In genomic region chr2:157471737-157472136, GRCm38 (mm10) we compare ENCODE assay signal across 14 mouse cellular contexts. TPM values are rescaled to one million over a fixed set of nuclear protein-coding genes. Genes with fewer than 3 reads are reported as not detected.
DNase-seq lines count a peak whose midpoint lies in the region; ATAC-seq and TF ChIP-seq lines count a peak whose summit lies in the region.
"Had no signal": no experiment of that assay in that cellular context is flagged by ENCODE, and none has a peak within 500 bp of the region (broad histone marks: within the 10 kb centered on the region; RNA-seq: fewer than 3 reads in every experiment).

No protein-coding gene starts in this region.

- H3K27ac ChIP-seq in heart, embryonic 13.5 days (replicated peaks) = 0 out of 2 replicates have a peak overlapping the region, but pooled peaks have one; percentile 10
- peak overlapping the region; percentile 72 for H3K27ac ChIP-seq in embryonic facial prominence, embryonic 11.5 days (replicated peaks; ENCODE audit: low read depth, low read length)
- peak overlapping the region; percentile 1; the same call in 1 of the 2 replicates for H3K27ac ChIP-seq in hindbrain, embryonic 15.5 days (replicated peaks)
- peak overlapping the region; percentile 27; the same call in 1 of the 2 replicates for H3K27ac ChIP-seq in midbrain, embryonic 15.5 days
- H3K27ac ChIP-seq in gastrocnemius, adult 2 months = no peak overlapping the region
- H3K27ac ChIP-seq: kidney, postnatal 0 days had no signal

- WGBS in heart, embryonic 13.5 days = 19% methylated on average over 6 of the region's 6 CpGs
- 16% methylated on average over 6 of the region's 6 CpGs for WGBS in embryonic facial prominence, embryonic 11.5 days
- 59% methylated on average over 6 of the region's 6 CpGs for WGBS in hindbrain, embryonic 15.5 days
- 59% methylated on average over 6 of the region's 6 CpGs for WGBS in midbrain, embryonic 15.5 days

- peak overlapping the region; percentile 29; the same call in 1 of the 2 replicates for H3K9ac ChIP-seq in heart, embryonic 13.5 days
- H3K9ac ChIP-seq in embryonic facial prominence, embryonic 11.5 days (replicated peaks; ENCODE audit: low read length) = peak overlapping the region; percentile 28; the same call in 1 of the 2 replicates
- H3K9ac ChIP-seq in hindbrain, embryonic 15.5 days = no peak overlapping the region
- no peak overlapping the region for H3K9ac ChIP-seq in midbrain, embryonic 15.5 days
- H3K9ac ChIP-seq: heart, embryonic 12.5 days had no signal

- no peak for TF ChIP-seq CTCF in gastrocnemius, adult 2 months (IDR thresholded peaks at IDR 0.05)

- H3K4me3 ChIP-seq in heart, embryonic 13.5 days = no peak overlapping the region
- no peak overlapping the region for H3K4me3 ChIP-seq in embryonic facial prominence, embryonic 11.5 days (ENCODE audit: low read depth, low read length)
- no peak overlapping the region for H3K4me3 ChIP-seq in hindbrain, embryonic 15.5 days
- no peak overlapping the region for H3K4me3 ChIP-seq in midbrain, embryonic 15.5 days
- no peak overlapping the region for H3K4me3 ChIP-seq in gastrocnemius, adult 2 months
- H3K4me3 ChIP-seq: heart, embryonic 12.5 days; megakaryocyte, embryonic 14.5 days had no signal

- no peak for ATAC-seq in heart, embryonic 13.5 days (ENCODE audit: extremely low read depth, insufficient number of reproducible peaks, low FRiP score, low TSS enrichment)
- ATAC-seq in embryonic facial prominence, embryonic 11.5 days (replicated peaks; ENCODE audit: insufficient number of reproducible peaks, low FRiP score, low TSS enrichment, low read depth) = no peak
- ATAC-seq in hindbrain, embryonic 15.5 days (ENCODE audit: low FRiP score, low read depth) = no peak
- ATAC-seq in midbrain, embryonic 15.5 days (replicated peaks) = no peak
- ATAC-seq: Patski had no signal

- no peak for DNase-seq in heart, postnatal 10 days
- no peak for DNase-seq in embryonic facial prominence, embryonic 11.5 days (ENCODE audit: low spot score)
- no peak for DNase-seq in gastrocnemius, adult 2 months
- no peak for DNase-seq in retina, postnatal 1 day
- no peak for DNase-seq in thymus, postnatal 25 days
- DNase-seq: B cell, adult 2 months; cerebellum, adult 2 months had no signal

- intact Hi-C loops in heart, postnatal 10 days (cut with DNase I) = no loop called here
- intact Hi-C loops in gastrocnemius, adult 2 months (cut with DNase I) = no loop called here

- peaks cover 46% of the 10 kb centered on the region for H3K4me1 ChIP-seq in heart, embryonic 13.5 days
- peaks cover 34% of the 10 kb centered on the region for H3K4me1 ChIP-seq in embryonic facial prominence, embryonic 11.5 days (ENCODE audit: control insufficient read depth, insufficient read depth, low read length)
- peaks cover 55% of the 10 kb centered on the region for H3K4me1 ChIP-seq in hindbrain, embryonic 15.5 days (replicated peaks)
- H3K4me1 ChIP-seq in midbrain, embryonic 15.5 days = peaks cover 46% of the 10 kb centered on the region

- no peaks in the 10 kb centered on the region for H3K27me3 ChIP-seq in heart, embryonic 13.5 days (replicated peaks)
- no peaks in the 10 kb centered on the region for H3K27me3 ChIP-seq in embryonic facial prominence, embryonic 11.5 days (ENCODE audit: control insufficient read depth, insufficient read depth, low read length)
- no peaks in the 10 kb centered on the region for H3K27me3 ChIP-seq in hindbrain, embryonic 15.5 days
- no peaks in the 10 kb centered on the region for H3K27me3 ChIP-seq in midbrain, embryonic 15.5 days (replicated peaks)
- H3K27me3 ChIP-seq: heart, embryonic 12.5 days; Patski had no signal

- H3K36me3 ChIP-seq in heart, embryonic 13.5 days = peaks cover 40% of the 10 kb centered on the region
- peaks cover 11% of the 10 kb centered on the region for H3K36me3 ChIP-seq in embryonic facial prominence, embryonic 11.5 days (replicated peaks; ENCODE audit: control insufficient read depth, insufficient read depth, low read depth, low read length)
- H3K36me3 ChIP-seq in hindbrain, embryonic 15.5 days = peaks cover 24% of the 10 kb centered on the region
- peaks cover 34% of the 10 kb centered on the region for H3K36me3 ChIP-seq in midbrain, embryonic 15.5 days (replicated peaks)

- H3K9me3 ChIP-seq in heart, embryonic 13.5 days = no peaks in the 10 kb centered on the region
- no peaks in the 10 kb centered on the region for H3K9me3 ChIP-seq in embryonic facial prominence, embryonic 11.5 days (replicated peaks; ENCODE audit: control insufficient read depth, low read length)
- no peaks in the 10 kb centered on the region for H3K9me3 ChIP-seq in hindbrain, embryonic 15.5 days
- no peaks in the 10 kb centered on the region for H3K9me3 ChIP-seq in midbrain, embryonic 15.5 days
- H3K9me3 ChIP-seq: heart, embryonic 12.5 days; megakaryocyte, embryonic 14.5 days had no signal

- H3K4me2 ChIP-seq in heart, embryonic 13.5 days = no peak overlapping the region
- H3K4me2 ChIP-seq in embryonic facial prominence, embryonic 11.5 days (ENCODE audit: low read depth, low read length) = no peak overlapping the region
- H3K4me2 ChIP-seq in hindbrain, embryonic 15.5 days = no peak overlapping the region
- H3K4me2 ChIP-seq in midbrain, embryonic 15.5 days = no peak overlapping the region
- H3K4me2 ChIP-seq: heart, embryonic 12.5 days had no signal

RNA-seq across cellular contexts. Expression of gene Src, which starts 53.5 kb away (rescaled TPM):
- 7.3 and 7.6 TPM in 2 replicates for polyA plus RNA-seq in heart, embryonic 13.5 days (2015; fragmentation: Nextera tagmentation; extraction: Ambion mirVana)
- 1 to 10 TPM; 8.4 to 9.5 TPM for total RNA-seq in heart, postnatal 10 days (2021)
- 13.9 and 16.4 TPM in 2 replicates for polyA plus RNA-seq in embryonic facial prominence, embryonic 11.5 days (2014; fragmentation: Nextera tagmentation; extraction: Ambion mirVana)
- polyA plus RNA-seq in hindbrain, embryonic 15.5 days (2015; fragmentation: Nextera tagmentation; extraction: Ambion mirVana) = 34.4 and 38.4 TPM in 2 replicates
- 40.3 and 43.2 TPM in 2 replicates for polyA plus RNA-seq in midbrain, embryonic 15.5 days (2015; fragmentation: Nextera tagmentation; extraction: Ambion mirVana)
- total RNA-seq in gastrocnemius, adult 2 months (2021) = 1 to 10 TPM; 2.2 to 2.8 TPM

Comparison
In these comparisons a context has a peak if more than half of its experiments do, and no peak if none do; other contexts are left out.
1. H3K9ac ChIP-seq: peak in heart, embryonic 13.5 days (single experiment) and embryonic facial prominence, embryonic 11.5 days (single experiment); none in hindbrain, embryonic 15.5 days (single experiment) and midbrain, embryonic 15.5 days (single experiment).